Mouse (Mus musculus) stomach, embryonic 16.5 days (tissue): ENCODE measurements around the gene Gata5. TPM values are rescaled to one million over a fixed set of nuclear protein-coding genes. Genes with fewer than 3 reads are reported as not detected.

Source experiments
- ATAC-seq: fragments of 200-750 bp; cut with Nextera tagmentation; 2 replicates; pipeline ENCODE4 v1.8.0; 2017; ENCODE audit warnings: moderate number of reproducible peaks, moderate TSS enrichment; ENCODE audit not compliant: insufficient read depth, low FRiP score
- H3K27ac ChIP-seq: fragments of 300-500 bp; sonication (generic); 2 replicates; pipeline ENCODE4 v1.5.1; 2014; ENCODE audit warnings: low read length
- H3K27me3 ChIP-seq: fragments of 300-500 bp; sonication (generic); 2 replicates; pipeline ENCODE4 v1.6.1; 2014; ENCODE audit warnings: low read length, control low read depth, mixed read lengths; ENCODE audit not compliant: control insufficient read depth, insufficient read depth
- H3K36me3 ChIP-seq: fragments of 300-500 bp; sonication (generic); 2 replicates; pipeline ENCODE4 v1.6.1; 2014; ENCODE audit warnings: low read length; ENCODE audit not compliant: control insufficient read depth, insufficient read depth
- H3K4me1 ChIP-seq: fragments of 300-500 bp; sonication (generic); 2 replicates; pipeline ENCODE4 v1.6.1; 2014; ENCODE audit warnings: low read length, control low read depth, mixed read lengths; ENCODE audit not compliant: control insufficient read depth, insufficient read depth
- H3K4me2 ChIP-seq: fragments of 300-500 bp; sonication (generic); 2 replicates; pipeline ENCODE4 v1.6.1; 2014; ENCODE audit warnings: low read depth, low read length, mixed read lengths
- H3K4me3 ChIP-seq: fragments of 300-500 bp; sonication (generic); replicated peaks from 2 replicates; pipeline ENCODE4 v1.5.1; 2014; ENCODE audit warnings: mild to moderate bottlenecking, low read length
- H3K9ac ChIP-seq: fragments of 300-500 bp; sonication (generic); 2 replicates; pipeline ENCODE4 v1.6.1; 2014; ENCODE audit warnings: low read length
- H3K9me3 ChIP-seq: fragments of 300-500 bp; sonication (generic); replicated peaks from 2 replicates; pipeline ENCODE4 v1.6.1; 2016; ENCODE audit warnings: low read length, control low read depth; ENCODE audit not compliant: control insufficient read depth
- WGBS: fragments of 180-500 bp; shearing (Covaris S2); extraction: QIAGEN DNeasy Blood & Tissue Kit; methylation state at CpG from one replicate; pipeline ENCODE4 v1.1.7; 2014; 5-methylcytosine and 5-hydroxymethylcytosine counted together
- polyA plus RNA-seq: library from polyadenylated mRNA; unstranded; fragments of >200 nt; fragmentation: Nextera tagmentation; extraction: Ambion mirVana; gene quantifications from 2 replicates; pipeline ENCODE4 v1.2.1, GENCODE M21; 2015

The Gata5 gene
- polyA plus RNA-seq, 1 experiment from 2014 or later = 5.6 TPM

GRCm38 (mm10) chr2:180289440-180290108 is 44.9 kb downstream of the Gata5 start, which contains the start of gene Rbbp8nl:
Rbbp8nl (minus strand) TSS chr2:180289879.
- Histone ChIP-seq H3K27ac (peak within 1 kb of the TSS; percentile 90), H3K9me3 (no peaks in the 10 kb centered on the region), H3K4me1 (peaks cover 21% of the 10 kb centered on the region), H3K27me3 (no peaks in the 10 kb centered on the region), H3K36me3 (no peaks in the 10 kb centered on the region), H3K4me3 (peak within 1 kb of the TSS; percentile 39), H3K9ac (peak within 1 kb of the TSS; percentile 63), H3K4me2 (peak within 1 kb of the TSS; percentile 44)
- WGBS = 35% methylated on average over 16 of the region's 16 CpGs
- peak; percentile 85 for ATAC-seq

- Histone ChIP-seq H3K36me3 (no peaks in the 10 kb centered on the region), H3K9me3 (no peaks in the 10 kb centered on the region), H3K4me2 (peak overlapping the region; percentile 44), H3K27me3 (no peaks in the 10 kb centered on the region), H3K4me1 (peaks cover 21% of the 10 kb centered on the region), H3K4me3 (peak overlapping the region; percentile 39), H3K27ac (peak overlapping the region; percentile 90), H3K9ac (peak overlapping the region; percentile 63)
- ATAC-seq = peak; percentile 12; the same call in 1 of the 2 replicates
- 35% methylated on average over 11 of the region's 11 CpGs for WGBS
Measured at GRCm38 (mm10) chr2:180288966-180289365, 45.5 kb downstream of the Gata5 start.

GRCm38 (mm10) chr2:180279321-180279720 is 55.2 kb downstream of the Gata5 start:
- H3K9me3 ChIP-seq = no peaks in the 10 kb centered on the region
- WGBS = 90% methylated on average over 8 of the region's 8 CpGs
- no peak overlapping the region for H3K27ac ChIP-seq
- no peak overlapping the region for H3K4me2 ChIP-seq
- peaks cover 15% of the 10 kb centered on the region for H3K4me1 ChIP-seq
- H3K27me3 ChIP-seq = no peaks in the 10 kb centered on the region
- no peak for ATAC-seq
- H3K9ac ChIP-seq = 0 out of 2 replicates have a peak overlapping the region, but pooled peaks have one; percentile 17
- H3K36me3 ChIP-seq = no peaks in the 10 kb centered on the region
- H3K4me3 ChIP-seq = no peak overlapping the region

- no peaks in the 10 kb centered on the region for H3K36me3 ChIP-seq
- 52% methylated on average over 8 of the region's 8 CpGs for WGBS
- ATAC-seq = no peak
- no peak overlapping the region for H3K4me3 ChIP-seq
- 0 out of 2 replicates have a peak overlapping the region, but pooled peaks have one; percentile 15 for H3K9ac ChIP-seq
- no peak overlapping the region for H3K4me2 ChIP-seq
- no peaks in the 10 kb centered on the region for H3K27me3 ChIP-seq
- H3K9me3 ChIP-seq = no peaks in the 10 kb centered on the region
- peak overlapping the region; percentile 88 for H3K27ac ChIP-seq
- peaks cover 21% of the 10 kb centered on the region for H3K4me1 ChIP-seq
Measured at GRCm38 (mm10) chr2:180277773-180278320, 56.7 kb downstream of the Gata5 start.

- H3K36me3 ChIP-seq = no peaks in the 10 kb centered on the region
- no peaks in the 10 kb centered on the region for H3K27me3 ChIP-seq
- peak; percentile 57 for ATAC-seq
- H3K4me2 ChIP-seq = peak overlapping the region; percentile 41; the same call in 1 of the 2 replicates
- peak overlapping the region; percentile 88 for H3K27ac ChIP-seq
- H3K9me3 ChIP-seq = no peaks in the 10 kb centered on the region
- no peak overlapping the region for H3K9ac ChIP-seq
- 44% methylated on average over 8 of the region's 8 CpGs for whole genome bisulfite sequencing
- no peak overlapping the region for H3K4me3 ChIP-seq
- H3K4me1 ChIP-seq = peaks cover 31% of the 10 kb centered on the region
Measured at GRCm38 (mm10) chr2:180276851-180277259, 57.6 kb downstream of the Gata5 start.

- H3K9me3 ChIP-seq = no peaks in the 10 kb centered on the region
- H3K36me3 ChIP-seq = no peaks in the 10 kb centered on the region
- H3K27ac ChIP-seq = peak overlapping the region; percentile 88
- H3K4me1 ChIP-seq = peaks cover 35% of the 10 kb centered on the region
- no peak overlapping the region for H3K4me3 ChIP-seq
- no peak overlapping the region for H3K9ac ChIP-seq
- 35% methylated on average over 4 of the region's 4 CpGs for WGBS
- H3K27me3 ChIP-seq = no peaks in the 10 kb centered on the region
- ATAC-seq = no peak
- peak overlapping the region; percentile 41 for H3K4me2 ChIP-seq
Measured at GRCm38 (mm10) chr2:180276385-180276784, 58.1 kb downstream of the Gata5 start.

- H3K9ac ChIP-seq = no peak overlapping the region
- under 1% methylated on average over 8 of the region's 8 CpGs for WGBS
- H3K9me3 ChIP-seq = no peaks in the 10 kb centered on the region
- H3K27ac ChIP-seq = peak overlapping the region; percentile 88
- peaks cover 35% of the 10 kb centered on the region for H3K4me1 ChIP-seq
- H3K36me3 ChIP-seq = no peaks in the 10 kb centered on the region
- peak; percentile 69 for ATAC-seq
- H3K4me3 ChIP-seq = no peak overlapping the region
- peak overlapping the region; percentile 41 for H3K4me2 ChIP-seq
- H3K27me3 ChIP-seq = no peaks in the 10 kb centered on the region
Measured at GRCm38 (mm10) chr2:180275836-180276235, 58.7 kb downstream of the Gata5 start.

Other genes starting within 250 kb of the Gata5 start
- not detected in 2 replicates for gene Hrh3, start 230.2 kb downstream of the Gata5 start, polyA plus RNA-seq
- 39.6 and 43.1 TPM in 2 replicates for gene Osbpl2, start 215.4 kb downstream of the Gata5 start, polyA plus RNA-seq
- gene Adrm1, start 163.2 kb downstream of the Gata5 start, polyA plus RNA-seq = 154 and 171 TPM in 2 replicates
- 61.3 and 64.6 TPM in 2 replicates for gene Lama5, start 108.8 kb downstream of the Gata5 start, polyA plus RNA-seq
- 408 and 537 TPM in 2 replicates for gene Rps21, start 77.3 kb downstream of the Gata5 start, polyA plus RNA-seq
- gene Cables2, start 61.2 kb downstream of the Gata5 start, polyA plus RNA-seq = 4.3 and 4.6 TPM in 2 replicates
- 3.7 and 5.9 TPM in 2 replicates for gene Rbbp8nl, start 44.8 kb downstream of the Gata5 start, polyA plus RNA-seq
- 4.0 and 6.9 TPM in 2 replicates for gene Slco4a1, start 121.5 kb upstream of the Gata5 start, polyA plus RNA-seq
- 0.34 and 0.59 TPM in 2 replicates for gene Ntsr1, start 165.3 kb upstream of the Gata5 start, polyA plus RNA-seq
- gene Mrgbp, start 246.6 kb upstream of the Gata5 start, polyA plus RNA-seq = 22.7 and 22.8 TPM in 2 replicates